Mouse (Mus musculus) left cerebral cortex, adult 8-10 months (tissue): ENCODE measurements around the gene Defa25. TPM values are rescaled to one million over a fixed set of nuclear protein-coding genes. Genes with fewer than 3 reads are reported as not detected.
"Not testable (repeated sequence)": the region's sequence is repeated elsewhere in the genome, so short reads cannot be mapped to it uniquely, and the experiment has no call there.

Source experiments
- DNase-seq, 2 experiments: peaks; one replicate each; pipeline ENCODE4 v3.0.0; 2022; ENCODE audit warnings: low spot score in 2 of 2
- total RNA-seq, 4 experiments: library from RNA; stranded (reverse); gene quantifications; 2 replicates each; pipeline ENCODE4 v1.2.4; 2022

Defa25 gene
- total RNA-seq, result not detected

DNA sequence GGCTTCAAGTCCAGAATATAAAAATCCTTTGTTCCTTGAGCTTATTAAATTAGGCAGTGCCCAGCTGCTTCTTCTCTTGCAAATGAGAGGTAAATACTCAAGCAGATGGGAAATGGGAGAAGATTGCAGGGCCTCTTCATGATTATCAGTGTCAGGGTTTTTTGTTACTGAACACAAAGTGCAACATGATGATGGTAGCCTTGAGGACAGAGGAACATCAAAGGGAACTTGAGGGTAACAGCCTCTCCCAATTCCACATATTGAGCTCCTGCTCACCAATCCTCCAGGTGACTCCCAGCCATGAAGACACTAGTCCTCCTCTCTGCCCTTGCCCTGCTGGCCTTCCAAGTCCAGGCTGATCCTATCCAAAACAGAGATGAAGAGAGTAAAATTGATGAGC lies at the start of gene Defa25:
Defa25 (plus strand) TSS at position 301 of the 400 bp plus-strand sequence.
- not testable (repeated sequence) for DNase-seq

GRCm38 (mm10) chr8:21054747-21055146 lies 29.5 kb upstream of the Defa25 start, which contains the start of gene Defa23:
Gene Defa23, plus strand, starts transcription at chr8:21055047.
- not testable (repeated sequence) for DNase-seq

DNA sequence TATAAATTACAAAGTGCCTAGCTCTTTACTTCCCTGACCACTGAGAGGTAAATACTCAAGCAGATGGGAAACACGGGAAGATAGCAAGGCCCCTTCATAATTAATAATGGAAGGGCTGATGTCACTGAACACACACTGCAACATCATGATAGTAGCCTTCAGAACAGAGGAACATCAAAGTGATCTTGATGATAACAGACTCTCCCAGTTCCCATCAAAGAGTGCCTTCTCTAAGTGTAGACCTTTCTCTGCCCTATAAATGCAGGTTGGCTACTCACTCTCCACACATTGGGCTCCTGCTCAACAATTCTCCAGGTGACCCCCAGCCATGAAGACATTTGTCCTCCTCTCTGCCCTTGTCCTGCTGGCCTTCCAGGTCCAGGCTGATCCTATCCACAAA lies 19.5 kb upstream of the Defa25 start, which contains the start of gene Defa35:
Defa35 (plus strand) TSS at position 301 of the 400 bp plus-strand sequence.
- DNase-seq, result not testable (repeated sequence)

GRCm38 (mm10) chr8:21093106-21093505 lies 8.9 kb downstream of the Defa25 start:
- no peak for DNase-seq

GRCm38 (mm10) chr8:21095950-21096349 lies 11.7 kb downstream of the Defa25 start, which contains the start of gene Gm14851:
Gene Gm14851, minus strand, starts transcription at chr8:21096050.
- DNase-seq, result not testable (repeated sequence)

- not testable (repeated sequence) for DNase-seq
These were observed 50.1 kb downstream of the Defa25 start, which contains the start of gene Defa30 for GRCm38 (mm10) chr8:21134342-21134741. Gene Defa30, plus strand, starts transcription at chr8:21134642.

Other genes starting within 250 kb of the Defa25 start
- not detected for gene Defb33, start 191.8 kb upstream of the Defa25 start, total RNA-seq
- not detected for gene Gm15056, start 181.8 kb upstream of the Defa25 start, total RNA-seq
- gene Gm6040, start 162.4 kb upstream of the Defa25 start, total RNA-seq, result not detected
- gene AY761185, start 139.7 kb upstream of the Defa25 start, total RNA-seq, result not detected
- not detected for gene Defa21, start 58.9 kb upstream of the Defa25 start, total RNA-seq
- not detected for gene Defa23, start 29.4 kb upstream of the Defa25 start, total RNA-seq
- gene Defa35, start 19.4 kb upstream of the Defa25 start, total RNA-seq, result not detected
- gene Gm14851, start 11.6 kb downstream of the Defa25 start, total RNA-seq, result not detected
- not detected for gene Defa30, start 50.2 kb downstream of the Defa25 start, total RNA-seq
- gene Defa22, start 77.8 kb downstream of the Defa25 start, total RNA-seq, result not detected
- not detected for gene Defa31, start 107.2 kb downstream of the Defa25 start, total RNA-seq
- not detected for gene Gm15293, start 117.1 kb downstream of the Defa25 start, total RNA-seq
- gene Gm15292, start 165.3 kb downstream of the Defa25 start, total RNA-seq, result not detected
- not detected for gene Defa27, start 231.1 kb downstream of the Defa25 start, total RNA-seq
- not detected for gene Defa29, start 242.6 kb downstream of the Defa25 start, total RNA-seq